Mouse (Mus musculus) layer of hippocampus, adult 8-10 months (tissue): ENCODE results near the gene Gm32687. TPM values are rescaled to one million over a fixed set of nuclear protein-coding genes. Genes with fewer than 3 reads are reported as not detected.
"Not testable (repeated sequence)": the region's sequence is repeated elsewhere in the genome, so short reads cannot be mapped to it uniquely, and the experiment has no call there.

ENCODE experiments used
- DNase-seq, 2 experiments: peaks; one replicate each; pipeline ENCODE4 v3.0.0; 2022; ENCODE audit warnings: low spot score in 2 of 2
- total RNA-seq, 4 experiments: library from RNA; stranded (reverse); gene quantifications; 2 replicates each; pipeline ENCODE4 v1.2.4; 2022

Gene Gm32687
- 1 to 10 TPM; 2.0 to 4.2 (median 3.4) TPM for total RNA-seq

DNA sequence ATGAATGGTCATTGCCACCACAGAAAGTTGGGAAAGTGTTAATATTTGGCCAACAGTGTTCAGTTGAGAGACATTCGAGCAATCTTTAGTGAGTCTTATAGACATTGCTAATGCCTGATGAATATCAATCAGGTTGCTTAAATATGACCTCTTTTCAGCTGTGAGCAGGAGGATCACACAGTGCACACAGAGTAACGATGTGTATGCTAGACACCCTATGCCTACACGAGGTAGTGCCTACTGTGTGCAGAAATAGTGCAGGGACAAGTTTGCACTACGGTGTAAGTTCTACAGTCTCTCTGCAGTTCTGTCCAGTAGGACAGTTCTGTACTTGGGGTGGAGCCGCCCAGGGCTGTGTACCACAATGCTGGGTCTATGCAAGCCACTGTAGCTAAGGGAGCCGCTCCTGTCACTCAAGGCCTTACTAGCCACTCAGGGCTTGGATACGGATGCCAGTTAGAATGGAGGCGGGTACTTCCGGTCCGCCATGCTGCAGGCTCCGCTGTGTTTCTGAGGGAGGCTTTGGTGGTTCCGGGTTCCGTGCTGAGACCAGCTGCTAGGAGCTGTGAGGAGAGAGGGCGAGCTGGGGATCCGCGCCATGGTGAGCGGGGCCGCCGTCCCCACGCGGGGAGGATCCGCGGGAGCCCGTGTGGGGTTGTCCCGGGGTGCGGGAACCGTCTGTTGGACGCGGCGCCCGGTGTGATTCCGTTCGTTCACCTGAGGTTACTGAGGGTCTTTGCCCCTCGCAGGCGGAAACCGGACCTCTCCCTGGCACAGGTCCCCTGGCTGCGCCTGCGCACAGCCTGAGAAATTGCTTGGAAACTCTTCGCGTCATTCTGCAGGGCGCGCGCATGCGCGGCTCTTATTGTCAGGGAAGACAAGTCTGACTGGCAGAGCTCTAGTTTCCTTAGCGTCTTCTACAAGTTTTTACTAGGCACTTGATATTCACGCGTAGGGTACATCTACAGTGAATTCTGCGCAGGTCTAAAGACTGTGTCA is at the start of gene Gm32687:
TSS of gene Gm32687 (plus strand) at position 526 of the 999 bp plus-strand sequence.
- DNase-seq = peak; percentile 1

DNA sequence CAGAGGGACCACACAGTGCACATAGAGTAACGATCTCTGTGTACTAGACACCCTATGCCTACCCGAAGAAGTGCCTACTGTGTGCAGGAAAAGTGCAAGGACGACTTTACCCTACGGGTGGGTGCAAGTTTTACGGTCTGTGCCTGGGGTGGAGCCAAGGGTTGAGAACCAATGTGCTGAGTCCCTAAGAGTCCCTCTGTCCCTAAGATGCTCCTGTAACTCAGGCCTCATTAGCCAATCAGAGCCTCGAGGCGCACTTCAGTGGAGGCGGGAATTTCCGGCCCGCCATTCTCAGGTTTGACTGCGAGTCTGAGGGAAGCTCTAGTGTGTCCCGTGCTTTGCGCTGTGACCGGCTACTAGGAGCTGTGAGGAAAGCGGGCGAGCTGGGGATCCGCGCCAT is 17.5 kb upstream of the Gm32687 start:
- not testable (repeated sequence) for DNase-seq

DNA sequence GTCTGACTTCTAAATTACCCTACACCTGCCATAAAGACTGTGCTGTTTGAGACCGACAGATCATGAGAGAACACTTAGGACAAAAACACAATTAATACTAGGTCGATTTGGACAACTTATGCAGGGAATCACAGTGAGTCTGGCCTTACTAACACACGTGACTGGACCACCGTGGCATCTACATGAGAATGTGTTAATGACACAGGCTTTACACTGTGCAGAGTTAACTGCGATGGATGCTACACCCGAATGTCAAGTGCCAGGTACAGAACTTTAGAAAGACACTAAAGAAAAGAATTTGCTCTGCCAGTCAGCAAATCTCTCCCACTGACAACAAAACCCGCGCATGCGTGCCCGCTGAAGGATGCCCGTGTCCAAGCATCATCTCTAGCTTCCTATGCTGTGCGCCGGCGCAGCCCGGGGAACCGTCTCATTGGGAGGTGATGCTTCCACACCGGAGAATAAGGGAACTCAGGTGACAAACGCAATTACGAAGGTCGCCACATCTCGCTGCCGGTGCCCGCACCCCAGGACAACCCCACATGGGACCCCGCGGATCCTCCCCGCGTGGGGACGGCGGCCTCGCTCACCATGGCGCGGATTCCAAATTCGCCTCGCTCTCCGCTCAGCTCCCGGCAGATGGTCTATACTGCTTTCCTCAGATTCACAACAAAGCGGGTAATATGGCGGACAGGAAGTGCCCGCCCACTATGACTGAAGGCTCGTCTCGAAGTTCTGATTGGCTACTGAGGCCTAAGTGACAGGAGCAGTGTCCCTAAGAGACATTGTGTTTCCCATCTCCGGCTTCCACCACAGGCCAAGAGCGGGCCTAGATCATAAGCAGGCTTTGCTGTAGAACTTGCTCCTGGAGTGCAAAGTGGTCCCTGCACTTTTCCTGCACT is 66.4 kb downstream of the Gm32687 start, which contains the start of gene Zfp781:
TSS of gene Zfp781 (minus strand) at position 639 of the 902 bp plus-strand sequence.
- not testable (repeated sequence) for DNase-seq

Other genes starting within 250 kb of the Gm32687 start
- gene Sirt6, start 236.1 kb upstream of the Gm32687 start, total RNA-seq = 10 to 100 TPM; 27.0 to 34.2 (median 29.5) TPM
- gene Ankrd24, start 235.4 kb upstream of the Gm32687 start, total RNA-seq = 10 to 100 TPM; 33.6 to 46.4 (median 40.3) TPM
- gene Gm10778, start 214.9 kb upstream of the Gm32687 start, total RNA-seq = 1 to 10 TPM; 4.4 to 6.1 (median 4.7) TPM
- 10 to 100 TPM; 10.8 to 15.3 (median 12.2) TPM for gene Zfp433, start 159.1 kb upstream of the Gm32687 start, total RNA-seq
- 10 to 100 TPM in 3 of 4 experiments, 1 to 10 TPM in 1; 5.4 to 15.0 (median 10.1) TPM for gene Gm3055, start 92.8 kb upstream of the Gm32687 start, total RNA-seq
- 1 to 10 TPM; 1.7 to 2.9 (median 2.2) TPM for gene Gm4767, start 51.7 kb upstream of the Gm32687 start, total RNA-seq
- 1 to 10 TPM; 3.5 to 5.2 (median 4.0) TPM for gene Zfp781, start 66.5 kb downstream of the Gm32687 start, total RNA-seq
- 10 to 100 TPM in 3 of 4 experiments, 1 to 10 TPM in 1; 9.7 to 16.1 (median 12.9) TPM for gene Zfp873, start 184.2 kb downstream of the Gm32687 start, total RNA-seq
- 10 to 100 TPM in 1 of 4 experiments, 1 to 10 TPM in 3; 5.6 to 10.4 (median 7.5) TPM for gene BC024063, start 219.4 kb downstream of the Gm32687 start, total RNA-seq